Mouse (Mus musculus) T-helper 17 cell (primary cell): ENCODE results near the gene Cytl1.

Experiments used
- in situ Hi-C, 2 experiments: fragments of 300-600 bp; cut with MboI, MseI; formaldehyde crosslinking; loops; 1 replicate in 1 of 2; 2 replicates in 1 of 2; pipeline ENCODE4 v1.15.1; 2025; ENCODE audit warnings: high pct_unique_total_duplicates in 2 of 2

Gene Cytl1

DNA sequence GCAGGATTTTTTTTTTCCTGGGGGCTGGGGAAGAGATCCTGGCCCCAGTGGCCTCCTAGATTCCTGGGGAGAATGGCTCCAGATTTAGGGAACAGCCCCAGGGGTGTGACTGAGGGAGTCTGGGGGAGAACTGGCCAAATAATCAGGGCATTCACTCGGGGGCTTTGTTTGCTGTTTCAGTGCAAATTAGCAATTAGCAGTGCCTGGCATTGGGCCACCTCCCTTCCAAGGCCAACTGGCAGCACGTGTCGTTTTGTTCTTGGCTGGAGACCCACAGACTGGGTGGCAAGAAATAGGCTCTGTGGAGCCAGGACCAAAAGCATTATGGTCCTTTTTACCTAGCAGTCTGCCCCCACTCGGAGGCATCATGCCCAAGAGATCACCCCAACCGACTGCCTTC, 33.7 kb downstream of the Cytl1 start:
- in situ Hi-C loops = no loop called here

DNA sequence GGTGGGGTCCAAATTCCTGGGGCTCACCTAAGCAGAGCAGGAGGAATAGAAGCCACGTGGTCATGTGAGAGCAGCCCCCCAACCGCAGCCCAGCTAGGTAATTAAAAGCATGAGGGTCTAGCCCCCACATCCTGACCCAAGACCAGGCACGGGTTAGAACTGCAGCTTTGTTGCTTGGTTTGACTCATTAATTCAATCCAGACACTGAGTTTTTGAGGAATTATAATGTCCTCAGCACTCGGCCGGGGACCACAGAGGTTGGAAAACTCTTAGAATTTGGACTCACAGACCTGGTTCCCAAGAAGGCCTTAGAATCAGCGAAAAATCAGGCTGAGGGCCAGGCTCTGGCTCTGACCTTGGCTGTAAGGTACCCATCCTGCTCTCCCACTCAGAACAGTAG, 35.6 kb downstream of the Cytl1 start:
- in situ Hi-C loops = no loop called here

DNA sequence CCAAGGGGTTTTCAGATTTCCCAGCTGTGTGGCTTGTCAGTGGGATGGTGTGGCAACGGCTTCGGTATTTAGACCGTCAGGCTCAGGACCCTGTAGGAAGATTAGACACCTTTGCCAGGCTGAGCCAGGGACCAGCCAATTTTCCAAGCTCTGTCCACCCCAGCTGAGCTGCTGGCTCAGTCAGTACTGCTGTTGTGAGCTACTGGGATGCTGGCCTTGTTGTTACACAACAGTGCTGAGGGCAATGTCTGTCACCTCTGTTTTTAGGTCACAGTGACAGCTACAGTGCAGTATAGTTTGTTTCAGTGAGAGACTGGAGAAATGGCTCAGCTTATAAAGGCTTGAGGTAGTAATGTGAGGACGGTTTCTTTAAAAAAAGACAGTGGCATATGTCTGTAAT, 38.7 kb downstream of the Cytl1 start:
- in situ Hi-C loops = no loop called here

DNA sequence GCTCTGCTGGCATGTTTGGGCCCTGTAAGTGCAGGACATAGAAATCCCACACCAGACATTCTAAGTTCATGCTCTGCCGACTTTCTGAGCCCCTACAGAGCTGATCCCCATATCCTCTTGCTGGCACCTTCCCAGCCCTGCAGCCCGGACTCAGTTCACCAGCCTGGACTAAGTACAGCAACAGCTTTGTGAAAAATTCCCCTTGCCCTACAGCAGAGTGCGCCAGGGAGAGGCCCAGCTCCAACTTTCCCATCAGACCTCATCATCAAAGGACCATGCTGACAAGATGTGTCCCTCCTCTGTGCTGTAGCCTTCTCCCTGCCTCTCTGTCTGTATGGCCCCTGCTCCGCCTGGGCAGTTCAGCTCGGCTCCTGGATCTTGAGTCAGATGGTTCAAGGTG, 40.4 kb downstream of the Cytl1 start:
- in situ Hi-C loops = no loop called here

DNA sequence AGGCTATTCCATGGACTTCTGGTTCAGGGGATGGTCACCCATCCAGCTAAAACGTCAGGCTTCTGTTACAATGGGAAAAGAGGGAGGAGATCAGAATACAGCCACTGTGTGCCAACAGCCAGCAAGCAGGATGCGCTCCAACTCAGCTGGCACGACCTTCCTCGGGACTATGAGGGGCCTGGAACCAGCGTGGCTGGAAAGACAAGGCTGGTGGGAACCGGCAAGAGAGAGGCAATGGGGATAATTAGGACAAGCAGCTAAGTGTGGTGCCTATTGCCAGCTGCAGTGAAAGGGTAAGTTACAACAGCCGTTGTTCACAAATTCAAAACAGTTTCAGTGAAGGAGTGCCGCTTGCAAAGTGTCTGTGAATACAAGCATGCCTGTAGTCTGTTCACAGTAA, 48.0 kb downstream of the Cytl1 start:
- in situ Hi-C loops = no loop called here

DNA sequence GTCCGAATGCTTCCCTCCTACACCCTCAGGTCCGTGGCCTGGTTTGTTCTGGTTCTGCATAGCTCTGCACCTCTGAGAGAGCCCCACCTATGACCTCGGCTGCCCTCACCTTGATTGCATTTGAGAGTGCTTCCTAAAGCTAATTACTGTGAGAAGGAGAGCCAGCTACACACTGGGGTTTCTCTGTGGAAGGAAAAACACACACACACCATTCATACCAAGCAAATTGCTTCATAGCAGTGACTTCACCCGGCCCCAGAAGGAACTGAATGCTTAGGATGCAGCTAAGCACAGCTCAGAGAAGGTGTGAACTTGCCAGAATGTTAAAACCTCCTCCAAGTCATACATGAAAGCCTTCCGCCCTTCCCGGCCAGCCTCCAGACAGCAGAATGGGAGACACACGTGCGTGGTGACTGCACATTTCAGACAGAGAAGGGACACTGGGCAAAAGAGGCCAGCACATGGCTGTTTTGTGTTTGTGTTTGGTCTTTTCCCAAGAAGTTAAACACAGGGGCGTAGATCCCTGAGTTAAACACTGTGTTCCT, 49.6 kb downstream of the Cytl1 start:
- in situ Hi-C loops = no loop called here
